Mouse (Mus musculus): ENCODE data around the gene Vip. TPM values are rescaled to one million over a fixed set of nuclear protein-coding genes. Genes with fewer than 3 reads are reported as not detected.

Gene Vip
- polyA plus RNA-seq (2016; fragmentation: Nextera tagmentation; extraction: Ambion mirVana) = 0.67 and 1.0 TPM in 2 replicates

- Histone ChIP-seq H3K4me3 (no peak within 1 kb of the TSS), H3K4me2 (replicated peaks) (no peak within 1 kb of the TSS), H3K27ac (no peak within 1 kb of the TSS), H3K27me3 (no peaks in the 10 kb centered on the region), H3K9me3 (replicated peaks) (no peaks in the 10 kb centered on the region), H3K9ac (no peak within 1 kb of the TSS), H3K36me3 (no peaks in the 10 kb centered on the region), H3K4me1 (no peaks in the 10 kb centered on the region)
- ATAC-seq (ENCODE audit: low FRiP score) = no peak
- 34% methylated on average over 8 of the region's 8 CpGs for WGBS
These were observed at the start of gene Vip for GRCm38 (mm10) chr10:5639112-5639511. Gene Vip (plus strand): TSS chr10:5639218.

GRCm38 (mm10) chr10:5591061-5591460 lies 48.0 kb upstream of the Vip start:
- no peaks in the 10 kb centered on the region for H3K9me3 ChIP-seq (replicated peaks)
- 90% methylated on average over 2 of the region's 2 CpGs for WGBS
- no peak overlapping the region for H3K27ac ChIP-seq
- no peaks in the 10 kb centered on the region for H3K4me1 ChIP-seq
- no peaks in the 10 kb centered on the region for H3K36me3 ChIP-seq
- no peak for ATAC-seq (ENCODE audit: low FRiP score)
- no peak overlapping the region for H3K4me3 ChIP-seq
- H3K9ac ChIP-seq = no peak overlapping the region
- no peak overlapping the region for H3K4me2 ChIP-seq (replicated peaks)
- H3K27me3 ChIP-seq = no peaks in the 10 kb centered on the region

- Histone ChIP-seq H3K9ac (no peak overlapping the region), H3K27ac (no peak overlapping the region), H3K27me3 (no peaks in the 10 kb centered on the region), H3K4me2 (replicated peaks) (no peak overlapping the region), H3K4me3 (no peak overlapping the region), H3K9me3 (replicated peaks) (no peaks in the 10 kb centered on the region), H3K4me1 (no peaks in the 10 kb centered on the region), H3K36me3 (no peaks in the 10 kb centered on the region)
- no peak for ATAC-seq (ENCODE audit: low FRiP score)
- 79% methylated on average over 4 of the region's 4 CpGs for WGBS
These were observed 47.0 kb upstream of the Vip start for GRCm38 (mm10) chr10:5591996-5592395.

GRCm38 (mm10) chr10:5593464-5593863 lies 45.6 kb upstream of the Vip start, which contains the start of gene Myct1:
Gene Myct1 (plus strand): TSS chr10:5593775.
- Histone ChIP-seq H3K27ac (no peak within 1 kb of the TSS), H3K4me1 (no peaks in the 10 kb centered on the region), H3K4me2 (replicated peaks) (no peak within 1 kb of the TSS), H3K9ac (no peak within 1 kb of the TSS), H3K36me3 (no peaks in the 10 kb centered on the region), H3K27me3 (no peaks in the 10 kb centered on the region), H3K9me3 (replicated peaks) (no peaks in the 10 kb centered on the region), H3K4me3 (no peak within 1 kb of the TSS)
- WGBS = 62% methylated on average over 5 of the region's 5 CpGs
- ATAC-seq (ENCODE audit: low FRiP score) = no peak

- Histone ChIP-seq H3K36me3 (no peaks in the 10 kb centered on the region), H3K4me3 (no peak overlapping the region), H3K4me1 (no peaks in the 10 kb centered on the region), H3K4me2 (replicated peaks) (no peak overlapping the region), H3K27ac (no peak overlapping the region), H3K9ac (no peak overlapping the region), H3K27me3 (no peaks in the 10 kb centered on the region), H3K9me3 (replicated peaks) (no peaks in the 10 kb centered on the region)
- 75% methylated on average over 5 of the region's 5 CpGs for WGBS
- no peak for ATAC-seq (ENCODE audit: low FRiP score)
These were observed 44.6 kb upstream of the Vip start for GRCm38 (mm10) chr10:5594457-5594856.

GRCm38 (mm10) chr10:5596559-5596958 lies 42.5 kb upstream of the Vip start:
- Histone ChIP-seq H3K27me3 (no peaks in the 10 kb centered on the region), H3K27ac (no peak overlapping the region), H3K9me3 (replicated peaks) (no peaks in the 10 kb centered on the region), H3K4me2 (replicated peaks) (no peak overlapping the region), H3K9ac (no peak overlapping the region), H3K36me3 (no peaks in the 10 kb centered on the region), H3K4me3 (no peak overlapping the region), H3K4me1 (no peaks in the 10 kb centered on the region)
- 76% methylated on average over 6 of the region's 6 CpGs for whole genome bisulfite sequencing
- no peak for ATAC-seq (ENCODE audit: low FRiP score)

GRCm38 (mm10) chr10:5600123-5600522 lies 38.9 kb upstream of the Vip start:
- Histone ChIP-seq H3K9ac (no peak overlapping the region), H3K4me2 (replicated peaks) (no peak overlapping the region), H3K36me3 (no peaks in the 10 kb centered on the region), H3K27ac (no peak overlapping the region), H3K27me3 (no peaks in the 10 kb centered on the region), H3K4me3 (no peak overlapping the region), H3K9me3 (replicated peaks) (no peaks in the 10 kb centered on the region), H3K4me1 (no peaks in the 10 kb centered on the region)
- 21% methylated on average over 7 of the region's 7 CpGs for WGBS
- ATAC-seq (ENCODE audit: low FRiP score) = peak; percentile 83

- no peak for ATAC-seq (ENCODE audit: low FRiP score)
- Histone ChIP-seq H3K4me1 (no peaks in the 10 kb centered on the region), H3K9ac (no peak overlapping the region), H3K27me3 (no peaks in the 10 kb centered on the region), H3K4me2 (replicated peaks) (no peak overlapping the region), H3K9me3 (replicated peaks) (no peaks in the 10 kb centered on the region), H3K36me3 (no peaks in the 10 kb centered on the region), H3K4me3 (no peak overlapping the region), H3K27ac (no peak overlapping the region)
- WGBS = 90% methylated on average over 10 of the region's 10 CpGs
These were observed 35.5 kb upstream of the Vip start for GRCm38 (mm10) chr10:5603512-5603911.

GRCm38 (mm10) chr10:5604371-5604770 lies 34.6 kb upstream of the Vip start:
- Histone ChIP-seq H3K4me3 (no peak overlapping the region), H3K27ac (no peak overlapping the region), H3K27me3 (no peaks in the 10 kb centered on the region), H3K9me3 (replicated peaks) (no peaks in the 10 kb centered on the region), H3K9ac (no peak overlapping the region), H3K36me3 (no peaks in the 10 kb centered on the region), H3K4me2 (replicated peaks) (no peak overlapping the region), H3K4me1 (no peaks in the 10 kb centered on the region)
- 90% methylated on average over 13 of the region's 13 CpGs for WGBS
- ATAC-seq (ENCODE audit: low FRiP score) = no peak

GRCm38 (mm10) chr10:5608874-5609273 lies 30.1 kb upstream of the Vip start:
- Histone ChIP-seq H3K27me3 (no peaks in the 10 kb centered on the region), H3K27ac (no peak overlapping the region), H3K9me3 (replicated peaks) (no peaks in the 10 kb centered on the region), H3K4me2 (replicated peaks) (no peak overlapping the region), H3K9ac (no peak overlapping the region), H3K36me3 (no peaks in the 10 kb centered on the region), H3K4me1 (no peaks in the 10 kb centered on the region), H3K4me3 (no peak overlapping the region)
- 91% methylated on average over 3 of the region's 3 CpGs for WGBS
- ATAC-seq (ENCODE audit: low FRiP score) = no peak

GRCm38 (mm10) chr10:5615186-5616040 lies 23.6 kb upstream of the Vip start:
- no peaks in the 10 kb centered on the region for H3K36me3 ChIP-seq
- no peaks in the 10 kb centered on the region for H3K27me3 ChIP-seq
- no peak overlapping the region for H3K4me3 ChIP-seq
- no peak overlapping the region for H3K4me2 ChIP-seq (replicated peaks)
- WGBS = 67% methylated on average over 13 of the region's 13 CpGs
- no peak overlapping the region for H3K9ac ChIP-seq
- no peak overlapping the region for H3K27ac ChIP-seq
- no peaks in the 10 kb centered on the region for H3K9me3 ChIP-seq (replicated peaks)
- peak; percentile 88 for ATAC-seq (ENCODE audit: low FRiP score)
- no peaks in the 10 kb centered on the region for H3K4me1 ChIP-seq

- H3K27ac ChIP-seq = no peak overlapping the region
- H3K4me3 ChIP-seq = no peak overlapping the region
- H3K27me3 ChIP-seq = no peaks in the 10 kb centered on the region
- no peak overlapping the region for H3K9ac ChIP-seq
- H3K36me3 ChIP-seq = no peaks in the 10 kb centered on the region
- H3K4me1 ChIP-seq = no peaks in the 10 kb centered on the region
- no peaks in the 10 kb centered on the region for H3K9me3 ChIP-seq (replicated peaks)
- WGBS = 72% methylated on average over 5 of the region's 5 CpGs
- no peak overlapping the region for H3K4me2 ChIP-seq (replicated peaks)
- ATAC-seq (ENCODE audit: low FRiP score) = no peak
These were observed 12.8 kb upstream of the Vip start for GRCm38 (mm10) chr10:5626268-5626667.

GRCm38 (mm10) chr10:5633672-5634200 lies 5.3 kb upstream of the Vip start:
- Histone ChIP-seq H3K4me2 (replicated peaks) (no peak overlapping the region), H3K4me1 (no peaks in the 10 kb centered on the region), H3K9me3 (replicated peaks) (no peaks in the 10 kb centered on the region), H3K27me3 (no peaks in the 10 kb centered on the region), H3K9ac (no peak overlapping the region), H3K4me3 (no peak overlapping the region), H3K36me3 (no peaks in the 10 kb centered on the region), H3K27ac (no peak overlapping the region)
- 89% methylated on average over 4 of the region's 4 CpGs for WGBS
- no peak for ATAC-seq (ENCODE audit: low FRiP score)
